Mouse (Mus musculus): ENCODE measurements at regions not wholly inside any gene's neighbourhood (a gene's known extent, or its start where the extent isn't known, plus 50 kb on each side); places are given as distances from the start of the nearest gene placed in this dataset.

GRCm38 (mm10) chr19:14355128-14355527 is 242.7 kb downstream of the Tle4 start:
- H3K4me2 ChIP-seq (ENCODE audit: low read length) = no peak overlapping the region
- no peak overlapping the region for H3K4me3 ChIP-seq (ENCODE audit: control insufficient read depth in 1 of 2, insufficient read depth in 1 of 2, low read depth in 1 of 2, low read length in 2 of 2)
- H3K27me3 ChIP-seq (ENCODE audit: control insufficient read depth, insufficient read depth, low read length) = peaks cover 19% of the 10 kb centered on the region
- H3K4me1 ChIP-seq (ENCODE audit: control insufficient read depth in 2 of 2, insufficient read depth in 2 of 2, low read length in 2 of 2) = no peaks in the 10 kb centered on the region
- WGBS = 73% methylated on average over 2 of the region's 2 CpGs
- H3K36me3 ChIP-seq (ENCODE audit: control insufficient read depth, insufficient read depth, low read length) = no peaks in the 10 kb centered on the region
- H3K9ac ChIP-seq (ENCODE audit: low read length) = no peak overlapping the region
- ATAC-seq (ENCODE audit: insufficient number of reproducible peaks, insufficient read depth, low FRiP score, low read depth) = no peak
- H3K9me3 ChIP-seq (ENCODE audit: control insufficient read depth, low read length) = no peaks in the 10 kb centered on the region
- H3K27ac ChIP-seq (replicated peaks in 1 of 2; ENCODE audit: control insufficient read depth in 1 of 2, insufficient read depth in 1 of 2, low read depth in 2 of 2, low read length in 2 of 2) = no peak overlapping the region

- Histone ChIP-seq H3K4me1 (ENCODE audit: control insufficient read depth in 2 of 2, insufficient read depth in 2 of 2, low read length in 2 of 2) (no peaks in the 10 kb centered on the region), H3K9ac (ENCODE audit: low read length) (no peak overlapping the region), H3K27me3 (ENCODE audit: control insufficient read depth, insufficient read depth, low read length) (peaks cover 24% of the 10 kb centered on the region), H3K27ac (replicated peaks in 1 of 2; ENCODE audit: control insufficient read depth in 1 of 2, insufficient read depth in 1 of 2, low read depth in 2 of 2, low read length in 2 of 2) (no peak overlapping the region), H3K36me3 (ENCODE audit: control insufficient read depth, insufficient read depth, low read length) (no peaks in the 10 kb centered on the region), H3K9me3 (ENCODE audit: control insufficient read depth, low read length) (no peaks in the 10 kb centered on the region), H3K4me2 (ENCODE audit: low read length) (no peak overlapping the region), H3K4me3 (ENCODE audit: control insufficient read depth in 1 of 2, insufficient read depth in 1 of 2, low read depth in 1 of 2, low read length in 2 of 2) (no peak overlapping the region)
- ATAC-seq (ENCODE audit: insufficient number of reproducible peaks, insufficient read depth, low FRiP score, low read depth) = no peak
Observed at GRCm38 (mm10) chr19:14355946-14356345, 241.9 kb downstream of the Tle4 start.

GRCm38 (mm10) chr19:14360611-14361010 is 237.2 kb downstream of the Tle4 start:
- no peak for ATAC-seq (ENCODE audit: insufficient number of reproducible peaks, insufficient read depth, low FRiP score, low read depth)
- Histone ChIP-seq H3K4me1 (ENCODE audit: control insufficient read depth in 2 of 2, insufficient read depth in 2 of 2, low read length in 2 of 2) (no peaks in the 10 kb centered on the region), H3K36me3 (ENCODE audit: control insufficient read depth, insufficient read depth, low read length) (no peaks in the 10 kb centered on the region), H3K4me2 (ENCODE audit: low read length) (no peak overlapping the region), H3K4me3 (ENCODE audit: control insufficient read depth in 1 of 2, insufficient read depth in 1 of 2, low read depth in 1 of 2, low read length in 2 of 2) (no peak overlapping the region), H3K9me3 (ENCODE audit: control insufficient read depth, low read length) (no peaks in the 10 kb centered on the region), H3K27ac (replicated peaks in 1 of 2; ENCODE audit: control insufficient read depth in 1 of 2, insufficient read depth in 1 of 2, low read depth in 2 of 2, low read length in 2 of 2) (no peak overlapping the region), H3K9ac (ENCODE audit: low read length) (no peak overlapping the region), H3K27me3 (ENCODE audit: control insufficient read depth, insufficient read depth, low read length) (peaks cover 25% of the 10 kb centered on the region)
- WGBS = 78% methylated on average over 5 of the region's 5 CpGs

- no peak for ATAC-seq (ENCODE audit: insufficient number of reproducible peaks, insufficient read depth, low FRiP score, low read depth)
- Histone ChIP-seq H3K9me3 (ENCODE audit: control insufficient read depth, low read length) (no peaks in the 10 kb centered on the region), H3K4me2 (ENCODE audit: low read length) (no peak overlapping the region), H3K36me3 (ENCODE audit: control insufficient read depth, insufficient read depth, low read length) (no peaks in the 10 kb centered on the region), H3K4me3 (ENCODE audit: control insufficient read depth in 1 of 2, insufficient read depth in 1 of 2, low read depth in 1 of 2, low read length in 2 of 2) (no peak overlapping the region), H3K4me1 (ENCODE audit: control insufficient read depth in 2 of 2, insufficient read depth in 2 of 2, low read length in 2 of 2) (no peaks in the 10 kb centered on the region; a peak in 1 of 4 replicates), H3K27me3 (ENCODE audit: control insufficient read depth, insufficient read depth, low read length) (peaks cover 13% of the 10 kb centered on the region; the same call in 1 of the 2 replicates), H3K9ac (ENCODE audit: low read length) (no peak overlapping the region), H3K27ac (replicated peaks in 1 of 2; ENCODE audit: control insufficient read depth in 1 of 2, insufficient read depth in 1 of 2, low read depth in 2 of 2, low read length in 2 of 2) (no peak overlapping the region)
- WGBS = 82% methylated on average over 12 of the region's 12 CpGs
Observed at GRCm38 (mm10) chr19:14369098-14369604, 228.7 kb downstream of the Tle4 start.

DNA sequence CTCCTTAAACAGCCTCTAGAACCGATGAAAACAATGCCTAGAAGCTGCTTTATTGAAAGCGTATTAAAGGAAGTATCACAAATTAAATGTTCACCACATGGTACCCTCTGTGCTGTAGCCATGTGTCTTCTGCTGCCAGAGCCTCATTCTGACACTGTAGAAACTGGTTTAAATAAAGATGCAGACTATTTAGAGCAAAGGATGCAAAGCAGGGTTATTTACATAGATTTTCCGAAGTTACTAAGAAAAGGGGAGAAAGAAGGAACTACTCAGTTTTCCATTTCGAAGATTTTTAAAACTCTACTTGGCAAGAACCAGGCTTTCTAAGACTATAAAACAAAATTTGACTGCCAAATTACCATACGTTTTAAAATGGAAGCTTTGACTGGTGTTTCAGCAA is 226.5 kb downstream of the Tle4 start:
- ATAC-seq (ENCODE audit: insufficient number of reproducible peaks, insufficient read depth, low FRiP score, low read depth) = no peak
- 85% methylated on average over 5 of the region's 5 CpGs for WGBS

GRCm38 (mm10) chr19:14373996-14374395 is 223.9 kb downstream of the Tle4 start:
- Histone ChIP-seq H3K4me3 (ENCODE audit: control insufficient read depth in 1 of 2, insufficient read depth in 1 of 2, low read depth in 1 of 2, low read length in 2 of 2) (no peak overlapping the region), H3K4me1 (ENCODE audit: control insufficient read depth in 2 of 2, insufficient read depth in 2 of 2, low read length in 2 of 2) (no peaks in the 10 kb centered on the region; a peak in 1 of 4 replicates), H3K27ac (replicated peaks in 1 of 2; ENCODE audit: control insufficient read depth in 1 of 2, insufficient read depth in 1 of 2, low read depth in 2 of 2, low read length in 2 of 2) (no peak overlapping the region), H3K36me3 (ENCODE audit: control insufficient read depth, insufficient read depth, low read length) (no peaks in the 10 kb centered on the region), H3K4me2 (ENCODE audit: low read length) (no peak overlapping the region), H3K9ac (ENCODE audit: low read length) (no peak overlapping the region), H3K9me3 (ENCODE audit: control insufficient read depth, low read length) (no peaks in the 10 kb centered on the region), H3K27me3 (ENCODE audit: control insufficient read depth, insufficient read depth, low read length) (peaks cover 16% of the 10 kb centered on the region; the same call in 1 of the 2 replicates)
- WGBS = 84% methylated on average over 4 of the region's 4 CpGs
- no peak for ATAC-seq (ENCODE audit: insufficient number of reproducible peaks, insufficient read depth, low FRiP score, low read depth)

More for the DNA sequence above, 226.5 kb downstream of the Tle4 start:
- Histone ChIP-seq H3K4me1 (ENCODE audit: control insufficient read depth in 2 of 2, insufficient read depth in 2 of 2, low read length in 2 of 2) (no peaks in the 10 kb centered on the region; a peak in 1 of 4 replicates), H3K27me3 (ENCODE audit: control insufficient read depth, insufficient read depth, low read length) (peaks cover 16% of the 10 kb centered on the region; the same call in 1 of the 2 replicates), H3K36me3 (ENCODE audit: control insufficient read depth, insufficient read depth, low read length) (no peaks in the 10 kb centered on the region), H3K4me3 (ENCODE audit: control insufficient read depth in 1 of 2, insufficient read depth in 1 of 2, low read depth in 1 of 2, low read length in 2 of 2) (no peak overlapping the region), H3K9ac (ENCODE audit: low read length) (no peak overlapping the region), H3K4me2 (ENCODE audit: low read length) (no peak overlapping the region), H3K27ac (replicated peaks in 1 of 2; ENCODE audit: control insufficient read depth in 1 of 2, insufficient read depth in 1 of 2, low read depth in 2 of 2, low read length in 2 of 2) (no peak overlapping the region), H3K9me3 (ENCODE audit: control insufficient read depth, low read length) (no peaks in the 10 kb centered on the region)

DNA sequence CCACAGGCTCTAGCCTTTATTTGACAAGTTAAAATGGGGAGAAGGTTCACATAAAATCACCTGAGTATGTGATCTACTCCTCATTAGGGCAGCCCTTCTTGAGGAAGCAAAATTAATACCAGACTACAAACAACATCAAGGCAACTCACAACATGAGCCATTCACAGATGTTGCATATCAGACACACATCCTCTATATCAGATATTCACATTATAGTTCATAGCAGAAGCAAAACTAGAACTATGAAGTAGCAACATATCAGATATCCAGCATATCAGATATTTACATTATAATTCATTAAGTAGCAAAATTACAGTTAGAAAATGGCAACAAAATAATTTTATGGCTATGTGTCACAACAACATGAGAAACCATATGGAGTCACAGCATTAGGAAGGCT is 217.0 kb downstream of the Tle4 start:
- no peaks in the 10 kb centered on the region for H3K36me3 ChIP-seq (ENCODE audit: control insufficient read depth, insufficient read depth, low read length)
- H3K9me3 ChIP-seq (ENCODE audit: control insufficient read depth, low read length) = no peaks in the 10 kb centered on the region
- ATAC-seq (ENCODE audit: insufficient number of reproducible peaks, insufficient read depth, low FRiP score, low read depth) = no peak
- H3K4me1 ChIP-seq (ENCODE audit: control insufficient read depth in 2 of 2, insufficient read depth in 2 of 2, low read length in 2 of 2) = 0 out of 4 replicates have a peak, but pooled peaks cover 0 to under 1% of the 10 kb centered on the region in 2 experiments
- no peak overlapping the region for H3K4me2 ChIP-seq (ENCODE audit: low read length)
- H3K9ac ChIP-seq (ENCODE audit: low read length) = no peak overlapping the region
- H3K27ac ChIP-seq (replicated peaks in 1 of 2; ENCODE audit: control insufficient read depth in 1 of 2, insufficient read depth in 1 of 2, low read depth in 2 of 2, low read length in 2 of 2) = no peak overlapping the region
- H3K4me3 ChIP-seq (ENCODE audit: control insufficient read depth in 1 of 2, insufficient read depth in 1 of 2, low read depth in 1 of 2, low read length in 2 of 2) = no peak overlapping the region
- peaks cover 45% of the 10 kb centered on the region for H3K27me3 ChIP-seq (ENCODE audit: control insufficient read depth, insufficient read depth, low read length)

- Histone ChIP-seq H3K4me2 (ENCODE audit: low read length) (no peak overlapping the region), H3K4me3 (ENCODE audit: control insufficient read depth in 1 of 2, insufficient read depth in 1 of 2, low read depth in 1 of 2, low read length in 2 of 2) (no peak overlapping the region), H3K36me3 (ENCODE audit: control insufficient read depth, insufficient read depth, low read length) (no peaks in the 10 kb centered on the region), H3K9ac (ENCODE audit: low read length) (no peak overlapping the region), H3K9me3 (ENCODE audit: control insufficient read depth, low read length) (no peaks in the 10 kb centered on the region), H3K27me3 (ENCODE audit: control insufficient read depth, insufficient read depth, low read length) (peaks cover 55% of the 10 kb centered on the region), H3K4me1 (ENCODE audit: control insufficient read depth in 2 of 2, insufficient read depth in 2 of 2, low read length in 2 of 2) (0 out of 4 replicates have a peak, but pooled peaks cover 0 to 2% of the 10 kb centered on the region in 2 experiments), H3K27ac (replicated peaks in 1 of 2; ENCODE audit: control insufficient read depth in 1 of 2, insufficient read depth in 1 of 2, low read depth in 2 of 2, low read length in 2 of 2) (no peak overlapping the region)
- ATAC-seq (ENCODE audit: insufficient number of reproducible peaks, insufficient read depth, low FRiP score, low read depth) = no peak
- 65% methylated on average over 5 of the region's 5 CpGs for WGBS
Observed at GRCm38 (mm10) chr19:14387796-14388195, 210.1 kb downstream of the Tle4 start.
